Mouse (Mus musculus) adrenal gland, adult 2 months (tissue): ENCODE results near the gene Mmgt2. TPM values are rescaled to one million over a fixed set of nuclear protein-coding genes. Genes with fewer than 3 reads are reported as not detected.

Experiments
- DNase-seq: peaks from one replicate; pipeline ENCODE4 v3.0.0; 2021
- polyA plus RNA-seq: library from polyadenylated mRNA; depleted of rRNA; stranded (reverse); fragments of >200 nt; gene quantifications from 2 replicates; pipeline ENCODE4 v1.2.3, GENCODE M21; 2012; rRNA removed
- total RNA-seq, 2 experiments: library from RNA; stranded (reverse); gene quantifications; 2 replicates each; pipeline ENCODE4 v1.2.3; 2021

The Mmgt2 gene
- total and polyA plus RNA-seq, 3 experiments = 34.5 to 87.2 (median 47.3) TPM

- DNase-seq = no peak
These were observed 57.7 kb downstream of the Mmgt2 start for GRCm38 (mm10) chr11:62706141-62706540.

- DNase-seq = no peak
These were observed 59.8 kb downstream of the Mmgt2 start for GRCm38 (mm10) chr11:62708252-62708651.

GRCm38 (mm10) chr11:62710657-62711056 lies 62.2 kb downstream of the Mmgt2 start:
- DNase-seq = peak; percentile 20

Other genes with a start within 250 kb of the Mmgt2 start
- 1 to 10 TPM; 9.5 to 10.0 TPM for gene Pigl, start 190.2 kb upstream of the Mmgt2 start, total RNA-seq
- 6.0 and 6.8 TPM in 2 replicates for gene Pigl, start 190.2 kb upstream of the Mmgt2 start, polyA plus RNA-seq
- 100 to 1,000 TPM; 167 to 268 TPM for gene Ncor1, start 190.1 kb upstream of the Mmgt2 start, total RNA-seq
- 53.4 and 59.5 TPM in 2 replicates for gene Ncor1, start 190.1 kb upstream of the Mmgt2 start, polyA plus RNA-seq
- 10 to 100 TPM; 44.1 to 45.8 TPM for gene Cenpv, start 109.4 kb upstream of the Mmgt2 start, total RNA-seq
- gene Cenpv, start 109.4 kb upstream of the Mmgt2 start, polyA plus RNA-seq = 46.8 and 58.2 TPM in 2 replicates
- gene Ubb, start 97.5 kb upstream of the Mmgt2 start, total RNA-seq = 1,000 to 10,000 TPM; 1,385 to 1,758 TPM
- 1,114 and 1,206 TPM in 2 replicates for gene Ubb, start 97.5 kb upstream of the Mmgt2 start, polyA plus RNA-seq
- gene Trpv2, start 74.2 kb upstream of the Mmgt2 start, total RNA-seq = 1 to 10 TPM; 2.7 to 4.2 TPM
- 2.7 and 3.9 TPM in 2 replicates for gene Trpv2, start 74.2 kb upstream of the Mmgt2 start, polyA plus RNA-seq
- 10 to 100 TPM; 17.5 to 40.5 TPM for gene Lrrc75a, start 141 bp upstream of the Mmgt2 start, total RNA-seq
- gene Lrrc75a, start 141 bp upstream of the Mmgt2 start, polyA plus RNA-seq = 46.9 and 73.5 TPM in 2 replicates
- gene Zfp287, start 83.2 kb downstream of the Mmgt2 start, total RNA-seq = 1 to 10 TPM; 2.9 to 5.0 TPM
- gene Zfp287, start 83.2 kb downstream of the Mmgt2 start, polyA plus RNA-seq = 0.89 and 1.3 TPM in 2 replicates
- not detected for gene Gm10428, start 104.4 kb downstream of the Mmgt2 start, total RNA-seq
- gene Gm10428, start 104.4 kb downstream of the Mmgt2 start, polyA plus RNA-seq = not detected in 2 replicates
- gene Zfp286, start 140.8 kb downstream of the Mmgt2 start, total RNA-seq = 1 to 10 TPM; 1.5 to 3.5 TPM
- 0.21 TPM in 1 of 2 replicates, not detected in the other for gene Zfp286, start 140.8 kb downstream of the Mmgt2 start, polyA plus RNA-seq
- 1 to 10 TPM; 5.7 to 9.6 TPM for gene Trim16, start 171.6 kb downstream of the Mmgt2 start, total RNA-seq
- 1.7 and 2.2 TPM in 2 replicates for gene Trim16, start 171.6 kb downstream of the Mmgt2 start, polyA plus RNA-seq
- gene Fbxw10, start 198.4 kb downstream of the Mmgt2 start, total RNA-seq = under 1 TPM; 0.89 to 0.97 TPM
- gene Fbxw10, start 198.4 kb downstream of the Mmgt2 start, polyA plus RNA-seq = 0.41 TPM in 1 of 2 replicates, not detected in the other
- gene Tvp23b, start 230.8 kb downstream of the Mmgt2 start, total RNA-seq = 10 to 100 TPM; 31.7 to 54.6 TPM
- gene Tvp23b, start 230.8 kb downstream of the Mmgt2 start, polyA plus RNA-seq = 3.6 and 4.6 TPM in 2 replicates